Mouse (Mus musculus): Measurements from ENCODE around the gene BC051142. TPM values are rescaled to one million over a fixed set of nuclear protein-coding genes. Genes with fewer than 3 reads are reported as not detected.

Gene BC051142
- total RNA-seq (2014; rRNA removed; ENCODE audit: low replicate concordance) (not detected in 2 replicates), polyA plus RNA-seq (2015; fragmentation: Nextera tagmentation; extraction: Ambion mirVana) (0.41 and 0.62 TPM in 2 replicates)

DNA sequence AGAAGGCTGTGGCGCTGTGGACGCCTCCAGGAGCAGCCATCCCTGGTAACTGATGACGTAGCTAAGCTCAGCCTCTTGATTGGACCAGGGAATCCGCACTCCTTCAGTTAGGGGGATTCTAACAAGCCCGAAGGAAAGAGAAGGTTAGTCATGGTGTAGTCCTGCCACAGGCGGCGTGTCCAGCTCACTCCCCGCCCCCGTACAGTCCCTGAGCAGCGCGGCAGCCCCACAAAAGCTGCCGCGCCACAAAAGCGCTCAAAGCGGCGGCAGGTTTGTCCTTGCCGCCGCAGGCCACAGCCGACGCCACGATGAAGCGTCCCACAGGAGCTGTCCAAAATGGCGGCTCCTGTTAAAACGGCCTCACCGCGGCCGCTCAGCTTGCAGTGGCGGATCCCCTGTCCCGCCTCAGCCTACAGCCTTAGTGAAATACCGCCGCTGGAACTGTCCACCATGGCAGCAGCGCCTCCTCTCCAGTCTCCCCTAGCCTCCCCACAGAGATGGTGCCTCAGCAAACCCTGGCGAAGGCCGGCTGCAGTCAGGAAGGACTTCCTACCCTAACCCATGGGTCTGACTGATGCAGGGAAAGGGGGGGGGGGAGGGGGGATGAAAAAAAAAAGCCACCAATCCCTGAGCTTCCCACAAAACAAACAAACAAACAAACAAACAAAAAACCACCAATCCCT lies at the start of gene BC051142:
Gene BC051142 (plus strand): TSS at position 110 of the 683 bp plus-strand sequence.
- peak within 1 kb of the TSS; percentile 79 for H3K4me2 ChIP-seq (ENCODE audit: low read depth, low read length)
- ATAC-seq (ENCODE audit: insufficient read depth, low read depth) (peak; percentile 88), DNase-seq (ENCODE audit: low spot score) (peak; percentile 64)
- peak within 1 kb of the TSS; percentile 55 for H3K9ac ChIP-seq (replicated peaks; ENCODE audit: low read depth, low read length)
- no peaks in the 10 kb centered on the region for H3K27me3 ChIP-seq (ENCODE audit: control insufficient read depth, insufficient read depth, low read length)
- H3K27ac ChIP-seq (ENCODE audit: low read depth): peak within 1 kb of the TSS; percentile 40; the same call in 1 of the 2 replicates
- WGBS: 7% methylated on average over 34 of the region's 34 CpGs
- H3K9me3 ChIP-seq (replicated peaks; ENCODE audit: control insufficient read depth, low read length): no peaks in the 10 kb centered on the region
- H3K36me3 ChIP-seq (replicated peaks; ENCODE audit: control insufficient read depth, insufficient read depth, low read length): no peaks in the 10 kb centered on the region
- peak within 1 kb of the TSS; percentile 50 for H3K4me3 ChIP-seq (ENCODE audit: low read depth, low read length)
- H3K4me1 ChIP-seq (ENCODE audit: control insufficient read depth, insufficient read depth): no peaks in the 10 kb centered on the region
- TF ChIP-seq CTCF (IDR thresholded peaks at IDR 0.05; ENCODE audit: low read depth) (no peak), EP300 (IDR thresholded peaks at IDR 0.05; ENCODE audit: low read depth) (no peak)

DNA sequence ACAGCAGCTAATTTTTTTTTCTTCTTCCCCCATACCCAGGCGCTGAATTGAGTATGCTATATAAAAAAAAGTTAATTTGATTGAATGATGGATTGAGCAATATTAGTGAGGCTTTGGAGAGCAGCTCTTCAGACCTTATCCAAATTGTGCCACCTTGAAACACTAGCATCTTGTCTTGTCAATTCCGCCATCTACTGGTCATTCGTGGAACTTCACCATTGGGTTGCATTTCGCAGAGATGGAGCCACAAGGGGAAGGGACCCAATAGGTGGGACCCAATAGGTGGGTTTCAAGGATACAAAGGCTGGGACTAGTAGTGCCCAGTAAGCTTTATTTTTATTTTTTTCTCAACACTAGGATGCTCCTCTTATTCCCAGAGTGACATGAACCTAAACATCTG lies 49.2 kb upstream of the BC051142 start:
- no peaks in the 10 kb centered on the region for H3K9me3 ChIP-seq (replicated peaks; ENCODE audit: control insufficient read depth, low read length)
- H3K27me3 ChIP-seq (ENCODE audit: control insufficient read depth, insufficient read depth, low read length): peaks cover 5% of the 10 kb centered on the region; the same call in 1 of the 2 replicates
- no peak overlapping the region for H3K4me2 ChIP-seq (ENCODE audit: low read depth, low read length)
- H3K9ac ChIP-seq (replicated peaks; ENCODE audit: low read depth, low read length): no peak overlapping the region
- H3K4me3 ChIP-seq (ENCODE audit: low read depth, low read length): no peak overlapping the region
- DNase-seq (ENCODE audit: low spot score): peak; percentile 16
- no peaks in the 10 kb centered on the region for H3K4me1 ChIP-seq (ENCODE audit: control insufficient read depth, insufficient read depth)
- no peak overlapping the region for H3K27ac ChIP-seq (ENCODE audit: low read depth)
- ATAC-seq (ENCODE audit: insufficient read depth, low read depth): no peak
- 4% methylated on average over 4 of the region's 4 CpGs for WGBS
- TF ChIP-seq CTCF (IDR thresholded peaks at IDR 0.05; ENCODE audit: low read depth) (peak; percentile 86), EP300 (IDR thresholded peaks at IDR 0.05; ENCODE audit: low read depth) (no peak)
- H3K36me3 ChIP-seq (replicated peaks; ENCODE audit: control insufficient read depth, insufficient read depth, low read length): no peaks in the 10 kb centered on the region

DNA sequence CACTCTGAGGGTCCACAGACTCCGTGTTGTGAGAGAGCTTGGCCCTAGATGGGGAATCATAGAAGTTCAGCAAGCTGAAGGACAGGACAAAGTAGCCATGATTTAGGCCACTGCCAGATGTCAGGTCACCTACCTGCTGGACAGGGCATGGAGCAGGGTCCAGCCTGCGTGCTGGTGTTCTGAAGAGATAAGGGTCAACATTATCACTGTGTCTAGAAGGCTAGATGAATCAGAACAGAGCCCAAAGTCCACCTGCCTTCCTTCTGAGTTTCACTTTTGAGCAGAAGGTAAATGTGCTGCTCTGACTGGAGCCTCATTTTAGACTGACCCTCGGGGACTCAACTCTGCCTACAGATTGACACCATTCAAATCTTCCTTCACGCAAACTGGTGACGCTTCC lies 44.1 kb upstream of the BC051142 start, which contains the start of gene Btnl2:
Gene Btnl2 (plus strand): TSS at position 284 of the 400 bp plus-strand sequence.
- Histone ChIP-seq H3K9ac (replicated peaks; ENCODE audit: low read depth, low read length) (no peak within 1 kb of the TSS), H3K4me1 (ENCODE audit: control insufficient read depth, insufficient read depth) (no peaks in the 10 kb centered on the region), H3K27ac (ENCODE audit: low read depth) (no peak within 1 kb of the TSS), H3K4me2 (ENCODE audit: low read depth, low read length) (no peak within 1 kb of the TSS), H3K36me3 (replicated peaks; ENCODE audit: control insufficient read depth, insufficient read depth, low read length) (no peaks in the 10 kb centered on the region), H3K9me3 (replicated peaks; ENCODE audit: control insufficient read depth, low read length) (no peaks in the 10 kb centered on the region), H3K27me3 (ENCODE audit: control insufficient read depth, insufficient read depth, low read length) (peaks cover 5% of the 10 kb centered on the region; the same call in 1 of the 2 replicates), H3K4me3 (ENCODE audit: low read depth, low read length) (no peak within 1 kb of the TSS)
- no peak for DNase-seq (ENCODE audit: low spot score)
- no peak for TF ChIP-seq CTCF (IDR thresholded peaks at IDR 0.05; ENCODE audit: low read depth)
- no peak for ATAC-seq (ENCODE audit: insufficient read depth, low read depth)
- WGBS: 81% methylated on average over 5 of the region's 5 CpGs

DNA sequence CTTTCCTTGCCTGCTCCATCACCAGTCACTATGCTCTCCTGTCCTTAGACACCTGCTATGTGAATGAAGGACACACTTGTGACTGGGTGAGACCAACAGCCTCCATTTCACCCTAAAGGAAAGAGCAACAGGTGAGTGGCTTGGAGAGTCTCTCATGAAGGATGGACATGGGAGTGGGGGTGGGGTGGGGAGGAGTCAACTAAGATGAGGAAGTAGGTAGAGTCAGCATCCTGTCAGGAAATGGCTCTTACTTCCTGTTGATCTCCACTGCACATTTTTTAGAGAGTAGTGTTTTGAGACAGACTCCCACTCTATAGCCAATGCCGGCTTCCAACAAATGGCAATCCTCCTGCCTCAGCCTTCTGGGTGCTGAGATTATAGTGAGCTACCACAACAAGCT lies 43.7 kb upstream of the BC051142 start:
- no peaks in the 10 kb centered on the region for H3K4me1 ChIP-seq (ENCODE audit: control insufficient read depth, insufficient read depth)
- no peak overlapping the region for H3K4me3 ChIP-seq (ENCODE audit: low read depth, low read length)
- DNase-seq (ENCODE audit: low spot score) (no peak), ATAC-seq (ENCODE audit: insufficient read depth, low read depth) (no peak)
- 58% methylated on average over 1 of the region's 1 CpGs for WGBS
- H3K36me3 ChIP-seq (replicated peaks; ENCODE audit: control insufficient read depth, insufficient read depth, low read length): no peaks in the 10 kb centered on the region
- no peak overlapping the region for H3K4me2 ChIP-seq (ENCODE audit: low read depth, low read length)
- TF ChIP-seq EP300 (IDR thresholded peaks at IDR 0.05; ENCODE audit: low read depth) (no peak), CTCF (IDR thresholded peaks at IDR 0.05; ENCODE audit: low read depth) (no peak)
- H3K9ac ChIP-seq (replicated peaks; ENCODE audit: low read depth, low read length): no peak overlapping the region
- no peak overlapping the region for H3K27ac ChIP-seq (ENCODE audit: low read depth)
- H3K9me3 ChIP-seq (replicated peaks; ENCODE audit: control insufficient read depth, low read length): no peaks in the 10 kb centered on the region
- peaks cover 5% of the 10 kb centered on the region; the same call in 1 of the 2 replicates for H3K27me3 ChIP-seq (ENCODE audit: control insufficient read depth, insufficient read depth, low read length)

DNA sequence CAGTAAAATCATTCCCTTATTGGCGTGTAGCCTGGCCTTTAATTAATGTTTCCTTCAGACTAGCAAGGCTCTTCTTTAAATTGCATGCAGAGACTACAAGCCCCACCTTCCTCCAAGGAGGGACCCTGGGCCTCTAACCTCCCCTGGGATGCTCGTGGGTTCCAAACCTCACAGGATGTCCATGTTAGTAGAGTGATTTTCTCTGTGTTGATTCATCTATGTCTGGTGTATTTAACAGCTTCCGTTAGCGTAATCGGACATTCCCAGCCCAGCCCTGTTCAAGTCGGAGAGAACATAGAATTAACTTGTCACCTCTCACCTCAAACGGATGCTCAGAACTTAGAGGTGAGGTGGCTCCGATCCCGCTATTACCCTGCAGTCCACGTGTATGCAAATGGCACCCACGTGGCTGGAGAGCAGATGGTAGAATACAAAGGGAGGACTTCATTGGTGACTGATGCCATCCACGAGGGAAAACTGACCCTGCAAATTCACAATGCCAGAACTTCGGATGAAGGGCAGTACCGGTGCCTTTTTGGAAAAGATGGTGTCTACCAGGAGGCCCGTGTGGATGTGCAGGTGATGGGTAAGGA lies 35.6 kb upstream of the BC051142 start:
- WGBS: 76% methylated on average over 15 of the region's 15 CpGs
- no peak overlapping the region for H3K27ac ChIP-seq (ENCODE audit: low read depth)
- no peak for ATAC-seq (ENCODE audit: insufficient read depth, low read depth)
- no peak overlapping the region for H3K4me3 ChIP-seq (ENCODE audit: low read depth, low read length)
- DNase-seq (ENCODE audit: low spot score): no peak
- H3K4me2 ChIP-seq (ENCODE audit: low read depth, low read length): no peak overlapping the region
- H3K27me3 ChIP-seq (ENCODE audit: control insufficient read depth, insufficient read depth, low read length): no peaks in the 10 kb centered on the region
- no peak overlapping the region for H3K9ac ChIP-seq (replicated peaks; ENCODE audit: low read depth, low read length)
- H3K9me3 ChIP-seq (replicated peaks; ENCODE audit: control insufficient read depth, low read length): no peaks in the 10 kb centered on the region
- TF ChIP-seq CTCF (IDR thresholded peaks at IDR 0.05; ENCODE audit: low read depth) (no peak), EP300 (IDR thresholded peaks at IDR 0.05; ENCODE audit: low read depth) (no peak)
- H3K4me1 ChIP-seq (ENCODE audit: control insufficient read depth, insufficient read depth): no peaks in the 10 kb centered on the region
- H3K36me3 ChIP-seq (replicated peaks; ENCODE audit: control insufficient read depth, insufficient read depth, low read length): no peaks in the 10 kb centered on the region

Measured in heart, postnatal 0 days (tissue).